Mouse (Mus musculus) neural tube, embryonic 12.5 days (tissue): ENCODE measurements around the gene Il4. TPM values are rescaled to one million over a fixed set of nuclear protein-coding genes. Genes with fewer than 3 reads are reported as not detected.

ENCODE experiments used
- polyA plus RNA-seq: library from polyadenylated mRNA; unstranded; fragments of >200 nt; fragmentation: Nextera tagmentation; extraction: Ambion mirVana; gene quantifications from 2 replicates; pipeline ENCODE4 v1.2.1, GENCODE M21; 2016

Il4 gene
- polyA plus RNA-seq, 1 experiment from 2014 or later: 3.4 TPM

Other genes starting within 250 kb of the Il4 start
- gene Leap2, start 195.5 kb downstream of the Il4 start, polyA plus RNA-seq: 0.42 TPM in 1 of 2 replicates, not detected in the other
- 607 and 637 TPM in 2 replicates for gene Uqcrq, start 187.8 kb downstream of the Il4 start, polyA plus RNA-seq
- 1.8 and 2.1 TPM in 2 replicates for gene Gdf9, start 187.6 kb downstream of the Il4 start, polyA plus RNA-seq
- 0.13 TPM in 1 of 2 replicates, not detected in the other for gene Gm10447, start 161.6 kb downstream of the Il4 start, polyA plus RNA-seq
- 2.1 and 2.7 TPM in 2 replicates for gene Shroom1, start 161.5 kb downstream of the Il4 start, polyA plus RNA-seq
- gene Gm9837, start 148.2 kb downstream of the Il4 start, polyA plus RNA-seq: not detected in 2 replicates
- not detected in 2 replicates for gene Gm9945, start 138.5 kb downstream of the Il4 start, polyA plus RNA-seq
- 0.22 and 0.46 TPM in 2 replicates for gene Sowaha, start 138.4 kb downstream of the Il4 start, polyA plus RNA-seq
- gene Sept8, start 99.4 kb downstream of the Il4 start, polyA plus RNA-seq: 21.4 and 25.2 TPM in 2 replicates
- gene Kif3a, start 51.3 kb downstream of the Il4 start, polyA plus RNA-seq: 145 and 157 TPM in 2 replicates
- not detected in 2 replicates for gene Il13, start 16.0 kb upstream of the Il4 start, polyA plus RNA-seq
- 15.4 and 18.2 TPM in 2 replicates for gene Rad50, start 88.7 kb upstream of the Il4 start, polyA plus RNA-seq
- gene Il5, start 102.1 kb upstream of the Il4 start, polyA plus RNA-seq: not detected in 2 replicates
- 3.3 and 4.5 TPM in 2 replicates for gene Irf1, start 151.3 kb upstream of the Il4 start, polyA plus RNA-seq
- not detected in 2 replicates for gene Gm17334, start 154.5 kb upstream of the Il4 start, polyA plus RNA-seq
- 0.19 TPM in 1 of 2 replicates, not detected in the other for gene Gm12216, start 240.6 kb upstream of the Il4 start, polyA plus RNA-seq